ENCODE assay signal across 9 mouse cellular contexts in genomic region chr5:99578692-99579091, GRCm38 (mm10).
DNase-seq lines count a peak whose midpoint lies in the region; ATAC-seq and TF ChIP-seq lines count a peak whose summit lies in the region.
"Had no signal": no experiment of that assay in that cellular context is flagged by ENCODE, and none has a peak within 500 bp of the region (broad histone marks: within the 10 kb centered on the region; RNA-seq: fewer than 3 reads in every experiment).

No protein-coding gene starts in this region.

- WGBS in embryonic facial prominence, embryonic 10.5 days = 5% methylated on average over 4 of the region's 4 CpGs
- 3% methylated on average over 4 of the region's 4 CpGs for WGBS in large intestine, adult 2 months
- WGBS in midbrain, embryonic 16.5 days = under 1% methylated on average over 4 of the region's 4 CpGs
- 7% methylated on average over 4 of the region's 4 CpGs for WGBS in thymus, adult 2 months

- intact Hi-C loops in heart, postnatal 25 days (cut with DNase I) = loop anchor here (1.0 to 10.0 kb wide), 3 partner anchors 154 to 376 kb away; no protein-coding TSS in a partner anchor

- 0 out of 2 replicates have a peak, but pooled peaks have one; percentile 48 for ATAC-seq in midbrain, embryonic 16.5 days

- no peaks in the 10 kb centered on the region for H3K36me3 ChIP-seq in embryonic facial prominence, embryonic 10.5 days (replicated peaks)
- no peaks in the 10 kb centered on the region for H3K36me3 ChIP-seq in midbrain, embryonic 16.5 days (ENCODE audit: control insufficient read depth, insufficient read depth, low read length)
- H3K36me3 ChIP-seq in thymus, adult 2 months (ENCODE audit: control insufficient read depth, insufficient read depth, low read length) = no peaks in the 10 kb centered on the region
- H3K36me3 ChIP-seq: lung, embryonic 15.5 days had no signal

- TF ChIP-seq CTCF in thymus, adult 2 months (IDR thresholded peaks at IDR 0.05; ENCODE audit: borderline replicate concordance, control insufficient read depth, extremely low read depth, insufficient read depth, low read length, poor library complexity) = no peak

- no peak for TF ChIP-seq POLR2A in thymus, adult 2 months (IDR thresholded peaks at IDR 0.05; ENCODE audit: control insufficient read depth, extremely low read depth, insufficient read depth, low read length, poor library complexity)

- H3K27ac ChIP-seq in embryonic facial prominence, embryonic 10.5 days (replicated peaks) = no peak overlapping the region
- no peak overlapping the region for H3K27ac ChIP-seq in midbrain, embryonic 16.5 days (ENCODE audit: low read length)
- H3K27ac ChIP-seq in thymus, adult 2 months (ENCODE audit: control insufficient read depth, insufficient read depth, low read length) = no peak overlapping the region
- H3K27ac ChIP-seq: lung, embryonic 15.5 days had no signal

- H3K4me3 ChIP-seq in embryonic facial prominence, embryonic 10.5 days = no peak overlapping the region
- H3K4me3 ChIP-seq in midbrain, embryonic 16.5 days (ENCODE audit: low read depth, low read length) = no peak overlapping the region
- no peak overlapping the region for H3K4me3 ChIP-seq in thymus, adult 2 months (ENCODE audit: control insufficient read depth, insufficient read depth, low read length)
- H3K4me3 ChIP-seq: lung, embryonic 15.5 days had no signal

- no peaks in the 10 kb centered on the region for H3K9me3 ChIP-seq in embryonic facial prominence, embryonic 10.5 days
- no peaks in the 10 kb centered on the region for H3K9me3 ChIP-seq in midbrain, embryonic 16.5 days (replicated peaks; ENCODE audit: control insufficient read depth, low read length, poor library complexity, severe bottlenecking)
- H3K9me3 ChIP-seq: lung, embryonic 15.5 days had no signal

- peak; percentile 50 for DNase-seq in layer of hippocampus, adult 11-12 months (ENCODE audit: low spot score)
- DNase-seq in layer of hippocampus, adult 8-10 months (ENCODE audit: low spot score in 2 of 2) = no peak
- DNase-seq in adrenal gland, postnatal 10 days = peak; percentile 73
- peak; percentile 66 for DNase-seq in embryonic facial prominence, embryonic 10.5 days (ENCODE audit: low spot score)
- DNase-seq in heart, postnatal 25 days (ENCODE audit: low spot score) = peak; percentile 8
- DNase-seq in large intestine, adult 2 months (ENCODE audit: low read depth, low spot score) = peak; percentile 27
- DNase-seq in thymus, adult 2 months = peak; percentile 26

- no peaks in the 10 kb centered on the region for H3K4me1 ChIP-seq in embryonic facial prominence, embryonic 10.5 days
- H3K4me1 ChIP-seq in midbrain, embryonic 16.5 days (ENCODE audit: control insufficient read depth, insufficient read depth, low read length) = no peaks in the 10 kb centered on the region
- H3K4me1 ChIP-seq in thymus, adult 2 months (replicated peaks; ENCODE audit: control insufficient read depth, insufficient read depth, low read length) = no peaks in the 10 kb centered on the region

- H3K9ac ChIP-seq in midbrain, embryonic 16.5 days (ENCODE audit: low read depth, low read length) = no peak overlapping the region
- H3K9ac ChIP-seq: lung, embryonic 15.5 days had no signal

- no peaks in the 10 kb centered on the region for H3K27me3 ChIP-seq in embryonic facial prominence, embryonic 10.5 days (replicated peaks; ENCODE audit: low read depth, poor library complexity, severe bottlenecking)
- H3K27me3 ChIP-seq in midbrain, embryonic 16.5 days (ENCODE audit: control insufficient read depth, insufficient read depth, low read depth, low read length) = no peaks in the 10 kb centered on the region
- H3K27me3 ChIP-seq in thymus, adult 2 months (ENCODE audit: control insufficient read depth, insufficient read depth, low read length) = no peaks in the 10 kb centered on the region
- H3K27me3 ChIP-seq: lung, embryonic 15.5 days had no signal

- H3K4me2 ChIP-seq in midbrain, embryonic 16.5 days (ENCODE audit: low read length) = no peak overlapping the region
- H3K4me2 ChIP-seq: lung, embryonic 15.5 days had no signal

Comparison
In these comparisons a context has a peak if more than half of its experiments do, and no peak if none do; other contexts are left out.
1. DNase-seq: peak in layer of hippocampus, adult 11-12 months (single experiment), adrenal gland, postnatal 10 days (single experiment), embryonic facial prominence, embryonic 10.5 days (single experiment), heart, postnatal 25 days (single experiment), large intestine, adult 2 months (single experiment) and thymus, adult 2 months (single experiment); none in layer of hippocampus, adult 8-10 months (0 of 2).